In the genomic region with DNA sequence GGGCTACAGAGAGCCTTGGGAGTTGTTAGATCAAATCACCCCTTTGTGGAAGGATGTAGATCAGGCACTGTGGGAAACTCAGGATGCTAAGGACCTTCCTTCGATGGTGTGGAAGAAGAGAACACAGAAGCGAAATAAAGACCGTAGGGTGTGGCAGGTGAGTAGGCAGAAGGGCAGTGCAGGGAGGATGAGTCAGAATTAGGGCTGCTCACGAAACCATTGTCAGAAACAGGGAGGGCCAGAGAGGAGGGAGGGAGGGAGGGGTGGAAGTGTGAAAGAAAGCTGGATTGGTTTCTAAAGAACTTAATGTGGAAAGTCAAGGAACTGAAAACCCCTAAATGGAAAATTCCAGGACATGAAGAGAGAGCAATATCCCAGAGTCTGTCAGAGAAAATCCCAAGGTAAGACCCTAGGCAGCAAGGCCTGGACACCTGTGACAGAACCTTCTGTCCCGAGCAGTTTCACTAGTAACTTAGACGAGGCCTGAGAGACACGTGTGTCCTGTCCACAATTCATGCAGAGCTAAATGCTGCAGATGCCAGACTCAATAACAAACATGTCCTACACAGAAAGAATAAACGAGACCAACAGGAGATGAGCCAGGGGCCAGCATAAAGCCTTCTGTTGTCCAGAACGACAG, we compare ENCODE assay signal across 19 mouse cellular contexts. TPM values are rescaled to one million over a fixed set of nuclear protein-coding genes. Genes with fewer than 3 reads are reported as not detected.
"Had no signal": no experiment of that assay in that cellular context is flagged by ENCODE, and none has a peak within 500 bp of the region (broad histone marks: within the 10 kb centered on the region; RNA-seq: fewer than 3 reads in every experiment).

No protein-coding gene starts in this region.

- H3K27me3 ChIP-seq: lung, embryonic 15.5 days; stomach, embryonic 15.5 days had no signal

- H3K36me3 ChIP-seq: kidney, embryonic 15.5 days; limb, embryonic 10.5 days; liver, embryonic 13.5 days; lung, embryonic 15.5 days; neural tube, embryonic 12.5 days; stomach, embryonic 15.5 days had no signal

- H3K4me3 ChIP-seq: kidney, embryonic 15.5 days; left cerebral cortex, adult 2 months; limb, embryonic 10.5 days; liver, embryonic 13.5 days; lung, embryonic 15.5 days; neural tube, embryonic 12.5 days; stomach, embryonic 15.5 days had no signal

- H3K27ac ChIP-seq: kidney, embryonic 15.5 days; left cerebral cortex, adult 2 months; limb, embryonic 10.5 days; liver, embryonic 13.5 days; lung, embryonic 15.5 days; macrophage; neural tube, embryonic 12.5 days; stomach, embryonic 15.5 days had no signal

- H3K9me3 ChIP-seq: kidney, embryonic 15.5 days; limb, embryonic 10.5 days; liver, embryonic 13.5 days; lung, embryonic 15.5 days; neural tube, embryonic 12.5 days; stomach, embryonic 15.5 days had no signal

- H3K4me1 ChIP-seq: neural tube, embryonic 12.5 days had no signal

- DNase-seq: kidney, adult 2 months; kidney, postnatal 14 days; liver, embryonic 13.5 days; liver, postnatal 0 days; lung, postnatal 14 days; midbrain, embryonic 14.5 days; spleen, adult 18-20 months; thymus, adult 2 months; thymus, postnatal 25 days had no signal

- H3K4me2 ChIP-seq: kidney, embryonic 15.5 days; liver, embryonic 13.5 days; lung, embryonic 15.5 days; neural tube, embryonic 12.5 days; stomach, embryonic 15.5 days had no signal

RNA-seq across cellular contexts. Expression of a gene that starts 39.0 kb away (rescaled TPM):
- total RNA-seq: left cerebral cortex, adult 2 months; left cerebral cortex, postnatal 14 days; neutrophil, adult 5-6 weeks had no signal
- polyA plus RNA-seq: limb, embryonic 10.5 days; limb, embryonic 14.5 days had no signal
